Mouse (Mus musculus): ENCODE data around the gene Dexi.

DNA sequence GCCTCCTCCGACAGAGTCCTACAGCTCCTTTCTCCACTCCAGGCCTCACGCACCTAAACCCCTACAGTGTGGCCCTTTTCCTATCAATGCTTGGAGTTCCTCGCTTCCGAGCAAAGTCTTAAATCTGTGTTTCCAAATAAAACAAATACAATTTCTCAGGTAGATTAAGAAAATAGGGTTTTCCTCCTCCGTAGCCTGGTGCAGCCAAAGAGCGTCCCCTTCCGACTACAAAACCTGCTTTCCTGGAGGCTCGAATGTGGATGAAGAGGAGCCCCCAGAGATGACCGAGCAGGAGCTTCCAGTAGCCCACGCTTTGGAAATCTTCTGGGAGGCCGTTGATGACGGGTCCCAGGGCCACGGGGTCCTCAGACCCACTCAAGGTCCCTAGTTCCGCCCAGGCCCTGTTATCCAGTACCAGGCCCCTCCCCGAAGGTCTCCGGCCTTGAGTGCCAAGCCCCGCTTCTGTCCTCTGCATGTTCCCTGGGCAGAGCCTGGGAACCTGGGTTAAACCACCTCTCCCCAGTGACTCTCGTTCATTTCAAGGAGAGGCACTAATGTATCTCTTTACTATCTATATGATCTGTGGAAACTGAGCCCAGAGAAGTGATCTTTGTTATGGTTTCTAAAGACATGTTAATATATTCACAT is 52.2 kb downstream of the Dexi start:
- TF ChIP-seq CTCF (IDR thresholded peaks at IDR 0.05; ENCODE audit: low read depth, low read length): no peak
- no peak for TF ChIP-seq POLR2A (IDR thresholded peaks at IDR 0.05; ENCODE audit: borderline replicate concordance, low read depth, low read length)

Data from bone marrow macrophage, adult 2 months (primary cell).